Mouse (Mus musculus): Measurements from ENCODE around the gene Gpr156. TPM values are rescaled to one million over a fixed set of nuclear protein-coding genes. Genes with fewer than 3 reads are reported as not detected.
"Not testable (repeated sequence)": the region's sequence is repeated elsewhere in the genome, so short reads cannot be mapped to it uniquely, and the experiment has no call there.

The Gpr156 gene
- polyA plus RNA-seq, 1 experiment from 2014 or later: 5.1 TPM

DNA sequence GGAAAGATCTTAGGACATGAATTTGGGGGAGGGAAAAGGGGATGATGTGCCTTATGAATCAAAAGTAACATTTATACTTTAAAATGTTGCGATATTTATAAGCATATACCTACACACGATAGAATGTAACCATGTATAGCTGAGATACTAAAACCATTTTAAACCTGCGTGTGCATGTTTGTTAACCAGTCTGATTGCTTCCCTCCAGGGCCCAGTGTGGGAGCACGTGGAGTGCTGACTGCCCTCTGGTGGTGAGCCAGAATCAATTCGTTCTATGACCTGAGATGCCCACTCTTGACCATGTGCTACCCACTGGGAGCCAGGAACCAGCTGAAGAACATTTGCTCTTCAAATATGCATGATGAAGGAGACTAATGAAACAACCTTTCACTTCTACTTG is 30.9 kb downstream of the Gpr156 start:
- Histone ChIP-seq H3K4me2 (ENCODE audit: low read length) (no peak overlapping the region), H3K27me3 (ENCODE audit: control insufficient read depth, insufficient read depth, low read depth, low read length) (no peaks in the 10 kb centered on the region), H3K36me3 (ENCODE audit: control insufficient read depth, insufficient read depth, low read length) (no peaks in the 10 kb centered on the region), H3K4me3 (ENCODE audit: low read depth, low read length) (no peak overlapping the region), H3K9me3 (replicated peaks; ENCODE audit: control insufficient read depth, low read length, poor library complexity, severe bottlenecking) (no peaks in the 10 kb centered on the region), H3K27ac (ENCODE audit: low read length) (no peak overlapping the region), H3K4me1 (ENCODE audit: control insufficient read depth, insufficient read depth, low read length) (0 out of 2 replicates have a peak, but pooled peaks cover 2% of the 10 kb centered on the region), H3K9ac (ENCODE audit: low read depth, low read length) (no peak overlapping the region)
- ATAC-seq: 0 out of 2 replicates have a peak, but pooled peaks have one; percentile 36
- 35% methylated on average over 5 of the region's 5 CpGs for WGBS

DNA sequence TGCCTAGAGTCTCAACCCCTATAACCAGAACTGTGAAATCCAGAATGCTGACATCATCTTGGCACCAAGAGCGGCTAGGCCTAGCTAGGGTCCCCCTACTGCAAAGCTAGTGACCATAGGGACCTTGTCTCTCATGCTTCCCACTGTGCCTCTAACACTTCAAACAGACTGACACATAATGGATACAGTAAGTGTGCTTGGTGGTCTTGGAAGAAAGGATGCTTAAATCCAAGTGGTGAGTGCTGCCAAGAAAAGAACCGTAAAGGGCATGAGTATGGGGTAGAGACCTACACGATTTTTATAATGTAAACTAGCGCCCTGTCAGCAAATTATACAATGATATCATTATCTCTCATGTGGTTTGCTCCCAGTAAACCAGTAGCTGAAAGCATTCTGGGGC is 32.1 kb downstream of the Gpr156 start:
- WGBS: 90% methylated on average over 4 of the region's 4 CpGs
- Histone ChIP-seq H3K27ac (ENCODE audit: low read length) (no peak overlapping the region), H3K27me3 (ENCODE audit: control insufficient read depth, insufficient read depth, low read depth, low read length) (no peaks in the 10 kb centered on the region), H3K4me1 (ENCODE audit: control insufficient read depth, insufficient read depth, low read length) (peaks cover 2% of the 10 kb centered on the region), H3K36me3 (ENCODE audit: control insufficient read depth, insufficient read depth, low read length) (no peaks in the 10 kb centered on the region), H3K9ac (ENCODE audit: low read depth, low read length) (no peak overlapping the region), H3K4me3 (ENCODE audit: low read depth, low read length) (no peak overlapping the region), H3K4me2 (ENCODE audit: low read length) (no peak overlapping the region), H3K9me3 (replicated peaks; ENCODE audit: control insufficient read depth, low read length, poor library complexity, severe bottlenecking) (no peaks in the 10 kb centered on the region)
- no peak for ATAC-seq

DNA sequence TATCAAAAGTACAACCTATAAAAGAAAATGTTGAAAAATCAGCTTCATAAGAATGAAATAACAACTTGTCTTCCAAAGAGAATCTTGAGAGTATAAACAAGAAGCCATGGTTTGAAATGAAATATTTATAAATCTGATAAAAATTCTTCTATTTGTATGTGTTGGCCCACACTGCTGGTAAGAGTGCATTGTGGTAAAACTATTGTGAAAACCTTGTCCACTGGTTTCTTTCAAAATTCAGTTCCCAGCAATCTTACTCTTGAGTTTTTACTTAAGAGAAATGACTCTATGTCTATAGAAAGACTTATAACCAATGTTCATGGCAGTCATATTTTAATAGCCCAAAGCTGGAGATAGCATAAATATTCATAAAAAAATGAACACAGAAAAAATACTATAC is 34.9 kb downstream of the Gpr156 start:
- no peak for ATAC-seq
- no peak overlapping the region for H3K27ac ChIP-seq (ENCODE audit: low read length)
- no peak overlapping the region for H3K4me2 ChIP-seq (ENCODE audit: low read length)

DNA sequence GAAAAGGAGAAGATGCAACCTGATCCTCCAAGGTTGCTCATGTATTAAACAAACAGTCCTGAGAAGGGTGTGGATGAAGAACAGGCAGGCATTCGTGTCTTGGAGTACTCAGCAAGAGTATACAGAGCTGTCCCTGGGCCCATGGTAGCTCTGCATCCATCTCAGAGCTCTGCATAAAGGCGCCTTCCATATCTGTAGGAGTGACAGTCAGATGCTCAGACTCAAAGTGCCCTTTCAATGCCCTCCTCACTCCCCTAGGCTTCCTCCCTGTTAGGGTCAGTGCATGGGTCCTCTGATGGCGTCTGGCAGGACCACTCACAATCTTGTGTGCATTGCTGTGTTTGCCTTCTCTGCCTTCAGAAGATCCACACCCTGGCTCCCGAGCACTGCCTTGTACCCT is 36.9 kb downstream of the Gpr156 start:
- H3K27me3 ChIP-seq (ENCODE audit: control insufficient read depth, insufficient read depth, low read depth, low read length): no peaks in the 10 kb centered on the region
- 76% methylated on average over 4 of the region's 4 CpGs for WGBS
- peaks cover 13% of the 10 kb centered on the region for H3K4me1 ChIP-seq (ENCODE audit: control insufficient read depth, insufficient read depth, low read length)
- ATAC-seq: no peak
- no peak overlapping the region for H3K4me2 ChIP-seq (ENCODE audit: low read length)
- H3K27ac ChIP-seq (ENCODE audit: low read length): peak overlapping the region; percentile 49; the same call in 1 of the 2 replicates
- no peaks in the 10 kb centered on the region for H3K9me3 ChIP-seq (replicated peaks; ENCODE audit: control insufficient read depth, low read length, poor library complexity, severe bottlenecking)
- H3K9ac ChIP-seq (ENCODE audit: low read depth, low read length): no peak overlapping the region
- no peaks in the 10 kb centered on the region for H3K36me3 ChIP-seq (ENCODE audit: control insufficient read depth, insufficient read depth, low read length)
- no peak overlapping the region for H3K4me3 ChIP-seq (ENCODE audit: low read depth, low read length)

More for the DNA sequence above, 34.9 kb downstream of the Gpr156 start:
- Histone ChIP-seq H3K4me3 (ENCODE audit: low read depth, low read length) (no peak overlapping the region), H3K4me1 (ENCODE audit: control insufficient read depth, insufficient read depth, low read length) (peaks cover 6% of the 10 kb centered on the region), H3K36me3 (ENCODE audit: control insufficient read depth, insufficient read depth, low read length) (no peaks in the 10 kb centered on the region), H3K27me3 (ENCODE audit: control insufficient read depth, insufficient read depth, low read depth, low read length) (no peaks in the 10 kb centered on the region), H3K9me3 (replicated peaks; ENCODE audit: control insufficient read depth, low read length, poor library complexity, severe bottlenecking) (no peaks in the 10 kb centered on the region), H3K9ac (ENCODE audit: low read depth, low read length) (no peak overlapping the region)

DNA sequence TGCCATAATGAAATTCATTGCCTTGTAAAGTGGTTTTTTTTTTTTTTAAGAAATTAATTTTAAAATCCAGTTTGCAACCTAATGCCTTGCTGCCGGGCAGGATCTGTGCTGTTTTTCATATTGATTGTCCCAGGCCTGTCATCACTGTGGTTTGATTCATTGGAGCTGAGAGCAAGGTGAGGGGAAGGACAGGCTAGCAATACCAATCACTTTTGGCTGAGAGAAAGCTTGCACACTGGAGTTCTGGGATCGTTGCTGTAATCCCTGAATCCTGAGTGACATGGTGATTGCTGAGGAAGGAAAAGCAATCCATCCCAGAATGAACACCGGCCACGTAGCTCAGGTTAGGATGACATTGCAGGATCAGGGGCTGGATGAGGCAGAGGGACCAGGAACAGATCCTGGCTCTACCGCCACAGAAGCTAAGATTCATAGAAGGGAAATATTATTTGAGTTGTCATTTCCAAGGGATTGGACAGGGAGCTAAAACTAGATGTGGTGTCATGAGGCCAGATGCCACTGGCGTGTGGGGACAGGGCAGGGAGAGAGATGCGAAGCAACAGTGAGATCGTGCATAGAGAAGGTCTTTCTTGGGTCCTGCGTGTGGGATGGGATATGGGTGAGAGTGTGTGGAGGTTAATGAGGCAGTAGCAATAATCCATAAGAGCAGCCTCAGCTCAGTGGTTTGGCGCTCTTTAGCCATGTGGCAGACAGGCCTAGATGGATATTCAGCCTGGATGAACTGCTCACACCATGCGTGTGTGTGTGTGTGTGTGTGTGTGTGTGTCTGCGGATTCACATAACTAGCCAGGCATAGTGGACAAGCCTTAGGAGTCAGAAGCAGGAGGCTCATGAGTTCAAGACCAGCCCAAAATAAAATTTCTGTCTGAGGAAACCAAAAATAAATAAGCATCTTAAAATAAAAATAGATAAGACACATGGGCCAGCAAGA is 38.0 kb downstream of the Gpr156 start:
- Histone ChIP-seq H3K27ac (ENCODE audit: low read length) (peak overlapping the region; percentile 45), H3K4me1 (ENCODE audit: control insufficient read depth, insufficient read depth, low read length) (peaks cover 13% of the 10 kb centered on the region), H3K9ac (ENCODE audit: low read depth, low read length) (no peak overlapping the region), H3K36me3 (ENCODE audit: control insufficient read depth, insufficient read depth, low read length) (no peaks in the 10 kb centered on the region), H3K4me3 (ENCODE audit: low read depth, low read length) (no peak overlapping the region), H3K27me3 (ENCODE audit: control insufficient read depth, insufficient read depth, low read depth, low read length) (no peaks in the 10 kb centered on the region), H3K4me2 (ENCODE audit: low read length) (no peak overlapping the region), H3K9me3 (replicated peaks; ENCODE audit: control insufficient read depth, low read length, poor library complexity, severe bottlenecking) (no peaks in the 10 kb centered on the region)
- 73% methylated on average over 12 of the region's 12 CpGs for WGBS
- peak; percentile 34; the same call in 1 of the 2 replicates for ATAC-seq

DNA sequence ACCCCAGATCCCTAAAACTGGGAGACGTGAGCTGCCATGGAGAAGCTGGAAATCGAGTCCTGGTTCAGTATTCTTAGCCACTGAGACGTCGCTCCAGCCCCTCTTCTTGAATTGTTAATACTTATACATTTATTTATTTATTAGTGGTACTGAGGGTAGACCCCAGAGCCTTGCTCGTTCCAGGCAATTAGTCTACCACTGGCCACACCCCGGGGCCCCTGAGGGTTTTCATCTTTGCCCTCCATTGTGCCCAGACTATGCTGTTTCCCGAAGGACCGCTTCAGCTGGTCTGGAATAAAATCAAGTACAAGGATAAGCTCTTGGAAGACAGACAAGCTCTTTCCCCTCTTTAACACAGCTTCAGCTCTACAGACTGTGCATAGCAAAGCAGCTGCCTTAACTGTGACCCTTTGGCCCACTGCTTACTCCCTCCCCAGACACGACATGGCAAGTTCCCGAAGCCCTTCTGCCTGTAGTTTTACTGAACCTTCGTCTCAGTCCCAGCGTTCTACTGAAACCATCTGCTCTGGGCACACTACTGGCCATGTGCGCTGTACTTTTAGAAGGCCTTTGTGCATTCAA is 39.1 kb downstream of the Gpr156 start:
- H3K4me2 ChIP-seq (ENCODE audit: low read length): no peak overlapping the region
- ATAC-seq: no peak; the same call in 1 of the 2 replicates
- no peaks in the 10 kb centered on the region for H3K9me3 ChIP-seq (replicated peaks; ENCODE audit: control insufficient read depth, low read length, poor library complexity, severe bottlenecking)
- WGBS: 39% methylated on average over 13 of the region's 13 CpGs
- H3K27ac ChIP-seq (ENCODE audit: low read length): no peak overlapping the region; the same call in 1 of the 2 replicates
- no peak overlapping the region for H3K4me3 ChIP-seq (ENCODE audit: low read depth, low read length)
- H3K27me3 ChIP-seq (ENCODE audit: control insufficient read depth, insufficient read depth, low read depth, low read length): no peaks in the 10 kb centered on the region
- H3K36me3 ChIP-seq (ENCODE audit: control insufficient read depth, insufficient read depth, low read length): no peaks in the 10 kb centered on the region
- H3K9ac ChIP-seq (ENCODE audit: low read depth, low read length): no peak overlapping the region
- H3K4me1 ChIP-seq (ENCODE audit: control insufficient read depth, insufficient read depth, low read length): peaks cover 13% of the 10 kb centered on the region

DNA sequence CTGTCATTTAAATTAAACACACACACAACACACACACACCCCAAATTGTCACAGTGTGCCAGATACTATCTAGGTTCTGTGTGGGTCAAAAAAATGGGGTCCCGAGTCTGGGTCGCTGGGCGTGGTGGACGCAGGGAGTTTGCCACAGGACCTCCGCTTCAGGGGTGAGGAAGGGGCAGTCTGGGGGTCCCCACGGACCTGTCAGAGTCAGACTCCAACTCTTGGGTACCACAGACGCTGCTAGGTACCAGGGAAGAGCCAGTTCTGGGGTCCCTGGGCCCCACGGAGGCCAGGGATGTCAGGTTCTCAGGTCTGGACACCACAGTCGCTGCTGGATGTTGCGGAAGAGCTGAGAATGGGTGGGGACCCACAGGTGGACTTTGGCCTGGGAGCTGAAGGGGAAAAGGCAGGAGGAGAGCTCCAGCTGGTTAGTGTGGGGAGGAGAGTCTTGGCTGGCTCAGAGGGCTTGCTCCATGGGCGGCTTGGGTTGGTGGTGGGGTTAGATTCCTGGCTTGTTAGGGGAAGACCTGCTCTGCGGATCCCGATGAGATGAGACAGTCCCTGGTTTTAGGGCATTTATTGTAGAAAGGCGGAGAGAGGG is 39.9 kb downstream of the Gpr156 start:
- 83% methylated on average over 14 of the region's 14 CpGs for WGBS
- H3K9ac ChIP-seq (ENCODE audit: low read depth, low read length): no peak overlapping the region
- no peaks in the 10 kb centered on the region for H3K27me3 ChIP-seq (ENCODE audit: control insufficient read depth, insufficient read depth, low read depth, low read length)
- no peak overlapping the region for H3K4me2 ChIP-seq (ENCODE audit: low read length)
- no peak overlapping the region for H3K4me3 ChIP-seq (ENCODE audit: low read depth, low read length)
- no peaks in the 10 kb centered on the region for H3K9me3 ChIP-seq (replicated peaks; ENCODE audit: control insufficient read depth, low read length, poor library complexity, severe bottlenecking)
- H3K4me1 ChIP-seq (ENCODE audit: control insufficient read depth, insufficient read depth, low read length): peaks cover 13% of the 10 kb centered on the region
- no peak overlapping the region for H3K27ac ChIP-seq (ENCODE audit: low read length)
- ATAC-seq: no peak
- H3K36me3 ChIP-seq (ENCODE audit: control insufficient read depth, insufficient read depth, low read length): no peaks in the 10 kb centered on the region

DNA sequence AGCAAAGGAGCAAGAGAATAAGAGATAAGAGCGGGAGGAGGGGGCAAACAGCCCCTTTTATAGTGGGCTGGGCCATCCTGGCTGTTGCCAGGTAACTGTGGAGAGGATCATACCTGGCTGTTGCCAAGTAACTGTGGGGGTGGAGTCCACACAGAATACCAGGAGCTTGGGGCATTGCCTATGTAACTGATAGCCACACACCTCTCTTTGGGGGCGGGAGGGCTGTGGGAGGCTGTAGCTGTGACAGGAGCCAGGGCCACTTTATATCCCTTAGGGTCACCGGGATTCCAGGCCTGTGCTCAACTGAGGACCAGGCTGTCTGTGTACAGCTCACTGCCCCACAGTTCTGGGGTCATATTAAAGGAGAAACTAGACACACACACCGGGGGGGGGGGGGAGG is 40.5 kb downstream of the Gpr156 start:
- Histone ChIP-seq H3K9me3 (replicated peaks; ENCODE audit: control insufficient read depth, low read length, poor library complexity, severe bottlenecking) (no peaks in the 10 kb centered on the region), H3K4me1 (ENCODE audit: control insufficient read depth, insufficient read depth, low read length) (peaks cover 13% of the 10 kb centered on the region), H3K4me2 (ENCODE audit: low read length) (no peak overlapping the region), H3K36me3 (ENCODE audit: control insufficient read depth, insufficient read depth, low read length) (no peaks in the 10 kb centered on the region), H3K27me3 (ENCODE audit: control insufficient read depth, insufficient read depth, low read depth, low read length) (no peaks in the 10 kb centered on the region), H3K4me3 (ENCODE audit: low read depth, low read length) (no peak overlapping the region), H3K9ac (ENCODE audit: low read depth, low read length) (no peak overlapping the region), H3K27ac (ENCODE audit: low read length) (no peak overlapping the region)
- 71% methylated on average over 4 of the region's 4 CpGs for WGBS
- no peak for ATAC-seq

DNA sequence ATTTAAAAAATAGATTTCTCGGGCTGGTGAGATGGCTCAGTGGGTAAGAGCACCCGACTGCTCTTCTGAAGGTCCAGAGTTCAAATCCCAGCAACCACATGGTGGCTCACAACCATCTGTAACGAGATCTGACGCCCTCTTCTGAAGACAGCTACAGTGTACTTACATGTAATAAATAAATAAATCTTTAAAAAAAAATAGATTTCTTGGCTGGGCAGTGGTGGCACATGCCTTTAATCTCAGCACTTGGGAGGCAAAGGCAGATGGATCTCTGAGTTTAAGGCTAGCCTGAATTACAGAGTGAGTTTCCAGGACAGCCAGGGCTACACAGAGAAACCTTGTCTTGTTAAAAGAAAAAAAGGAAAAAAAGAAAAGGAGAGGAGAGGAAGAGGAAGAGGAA is 46.4 kb downstream of the Gpr156 start:
- H3K4me2 ChIP-seq (ENCODE audit: low read length); H3K9me3 ChIP-seq (replicated peaks; ENCODE audit: control insufficient read depth, low read length, poor library complexity, severe bottlenecking); H3K9ac ChIP-seq (ENCODE audit: low read depth, low read length); ATAC-seq; H3K4me3 ChIP-seq (ENCODE audit: low read depth, low read length); H3K36me3 ChIP-seq (ENCODE audit: control insufficient read depth, insufficient read depth, low read length); H3K27ac ChIP-seq (ENCODE audit: low read length); H3K27me3 ChIP-seq (ENCODE audit: control insufficient read depth, insufficient read depth, low read depth, low read length): not testable (repeated sequence)
- 84% methylated on average over 4 of the region's 4 CpGs for WGBS
- peaks cover 17% of the 10 kb centered on the region for H3K4me1 ChIP-seq (ENCODE audit: control insufficient read depth, insufficient read depth, low read length)
